Mouse (Mus musculus): ENCODE results near the gene Ndufv1. TPM values are rescaled to one million over a fixed set of nuclear protein-coding genes. Genes with fewer than 3 reads are reported as not detected.
"Not testable (repeated sequence)": the region's sequence is repeated elsewhere in the genome, so short reads cannot be mapped to it uniquely, and the experiment has no call there.

Gene Ndufv1
- polyA plus RNA-seq, 1 experiment = 145 TPM

- H3K4me3 ChIP-seq (ENCODE audit: control insufficient read depth, low read depth, low read length) = peak overlapping the region; percentile 41
- H3K36me3 ChIP-seq (ENCODE audit: control insufficient read depth, insufficient read depth, low read length) = no peaks in the 10 kb centered on the region
- peaks cover 9% of the 10 kb centered on the region for H3K4me1 ChIP-seq (ENCODE audit: control insufficient read depth, insufficient read depth, low read length)
- TF ChIP-seq POLR2A (IDR thresholded peaks at IDR 0.05; ENCODE audit: control insufficient read depth, low read depth, low read length) = no peak
- TF ChIP-seq CTCF (IDR thresholded peaks at IDR 0.05; ENCODE audit: control insufficient read depth, insufficient read depth, insufficient replicate concordance, low read depth, low read length) = no peak
- no peaks in the 10 kb centered on the region for H3K27me3 ChIP-seq (ENCODE audit: control insufficient read depth, insufficient read depth, low read length)
- no peak overlapping the region for H3K27ac ChIP-seq (ENCODE audit: control insufficient read depth, insufficient read depth, low read depth, low read length)
These were observed 31.7 kb downstream of the Ndufv1 start for GRCm38 (mm10) chr19:3980917-3981316.

GRCm38 (mm10) chr19:3980309-3980708 lies 32.3 kb downstream of the Ndufv1 start:
- peak overlapping the region; percentile 41 for H3K4me3 ChIP-seq (ENCODE audit: control insufficient read depth, low read depth, low read length)
- H3K36me3 ChIP-seq (ENCODE audit: control insufficient read depth, insufficient read depth, low read length) = no peaks in the 10 kb centered on the region
- H3K4me1 ChIP-seq (ENCODE audit: control insufficient read depth, insufficient read depth, low read length) = peaks cover 9% of the 10 kb centered on the region
- no peaks in the 10 kb centered on the region for H3K27me3 ChIP-seq (ENCODE audit: control insufficient read depth, insufficient read depth, low read length)
- TF ChIP-seq CTCF (IDR thresholded peaks at IDR 0.05; ENCODE audit: control insufficient read depth, insufficient read depth, insufficient replicate concordance, low read depth, low read length) (peak; percentile 47; the same call in 1 of the 2 replicates), POLR2A (IDR thresholded peaks at IDR 0.05; ENCODE audit: control insufficient read depth, low read depth, low read length) (no peak)
- no peak overlapping the region for H3K27ac ChIP-seq (ENCODE audit: control insufficient read depth, insufficient read depth, low read depth, low read length)

DNA sequence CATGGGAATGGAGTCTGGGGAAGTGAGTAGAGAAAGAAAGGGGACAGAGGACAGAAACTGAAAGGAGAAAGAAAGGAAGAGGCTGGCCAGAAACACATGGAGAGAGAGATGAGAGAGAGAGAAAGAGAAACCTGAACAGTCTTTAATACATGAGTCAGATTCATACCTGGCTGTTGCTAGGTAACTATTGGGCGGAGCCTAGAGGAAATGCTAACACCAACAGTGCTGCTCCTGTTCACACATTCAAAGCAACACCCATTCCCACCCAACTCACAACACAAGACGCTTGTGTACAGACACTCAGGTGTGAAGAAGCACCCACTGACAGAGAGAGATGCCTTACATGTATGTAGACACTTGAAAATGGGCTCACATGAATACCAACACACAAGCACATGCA lies 36.7 kb downstream of the Ndufv1 start:
- peaks cover 6% of the 10 kb centered on the region for H3K4me1 ChIP-seq (ENCODE audit: control insufficient read depth, insufficient read depth, low read length)
- no peak for TF ChIP-seq POLR2A (IDR thresholded peaks at IDR 0.05; ENCODE audit: control insufficient read depth, low read depth, low read length)
- no peak for TF ChIP-seq CTCF (IDR thresholded peaks at IDR 0.05; ENCODE audit: control insufficient read depth, insufficient read depth, insufficient replicate concordance, low read depth, low read length)
- H3K4me3 ChIP-seq (ENCODE audit: control insufficient read depth, low read depth, low read length) = no peak overlapping the region
- no peaks in the 10 kb centered on the region for H3K36me3 ChIP-seq (ENCODE audit: control insufficient read depth, insufficient read depth, low read length)
- no peak overlapping the region for H3K27ac ChIP-seq (ENCODE audit: control insufficient read depth, insufficient read depth, low read depth, low read length)
- no peaks in the 10 kb centered on the region for H3K27me3 ChIP-seq (ENCODE audit: control insufficient read depth, insufficient read depth, low read length)

DNA sequence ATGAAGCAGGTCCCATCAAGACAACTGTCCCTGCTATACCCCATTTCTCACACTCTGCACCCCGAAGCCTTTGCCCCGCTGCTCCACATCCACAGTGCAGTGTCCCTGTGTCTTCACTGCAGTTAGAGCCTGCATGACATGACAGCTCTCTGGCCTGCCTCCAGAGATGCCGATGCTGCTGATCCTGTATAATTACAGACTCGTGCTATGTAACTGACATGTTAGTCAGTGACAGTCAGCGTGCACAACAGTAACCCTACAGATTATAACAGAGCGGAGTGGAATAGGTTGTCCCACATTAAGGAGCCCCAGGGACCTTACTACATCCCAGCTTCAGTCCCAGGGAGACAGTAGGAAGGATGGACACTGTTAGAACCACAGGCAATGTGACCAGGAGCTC lies 38.0 kb downstream of the Ndufv1 start:
- H3K4me3 ChIP-seq (ENCODE audit: control insufficient read depth, low read depth, low read length); H3K36me3 ChIP-seq (ENCODE audit: control insufficient read depth, insufficient read depth, low read length); H3K4me1 ChIP-seq (ENCODE audit: control insufficient read depth, insufficient read depth, low read length); H3K27ac ChIP-seq (ENCODE audit: control insufficient read depth, insufficient read depth, low read depth, low read length); H3K27me3 ChIP-seq (ENCODE audit: control insufficient read depth, insufficient read depth, low read length): not testable (repeated sequence)

DNA sequence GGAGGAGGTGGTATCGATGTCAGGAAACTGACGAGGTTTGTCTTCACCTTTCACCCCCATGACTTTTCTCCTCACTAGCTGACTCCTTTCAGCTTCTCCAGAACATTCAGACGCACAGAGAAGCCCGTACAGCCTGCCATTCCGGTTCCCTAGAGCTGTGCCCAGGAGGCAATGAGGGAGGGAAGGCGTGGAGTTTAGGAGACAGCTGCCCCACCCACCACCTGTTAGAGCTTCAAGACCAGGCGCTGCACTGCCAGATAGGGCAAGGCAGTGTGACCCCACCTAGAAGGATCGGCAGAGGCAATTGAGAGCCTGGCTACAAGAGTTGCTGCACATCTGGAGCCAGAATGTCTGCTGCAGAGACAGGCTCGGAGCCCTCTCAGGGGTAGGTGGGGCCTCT lies 40.4 kb downstream of the Ndufv1 start, which contains the start of gene Aldh3b2:
Gene Aldh3b2, plus strand, starts transcription at position 100 of the 400 bp plus-strand sequence.
- H3K27me3 ChIP-seq (ENCODE audit: control insufficient read depth, insufficient read depth, low read length) = no peaks in the 10 kb centered on the region
- H3K27ac ChIP-seq (ENCODE audit: control insufficient read depth, insufficient read depth, low read depth, low read length) = no peak within 1 kb of the TSS
- H3K36me3 ChIP-seq (ENCODE audit: control insufficient read depth, insufficient read depth, low read length) = no peaks in the 10 kb centered on the region
- H3K4me3 ChIP-seq (ENCODE audit: control insufficient read depth, low read depth, low read length) = no peak within 1 kb of the TSS
- no peaks in the 10 kb centered on the region for H3K4me1 ChIP-seq (ENCODE audit: control insufficient read depth, insufficient read depth, low read length)
- TF ChIP-seq POLR2A (IDR thresholded peaks at IDR 0.05; ENCODE audit: control insufficient read depth, low read depth, low read length) (no peak), CTCF (IDR thresholded peaks at IDR 0.05; ENCODE audit: control insufficient read depth, insufficient read depth, insufficient replicate concordance, low read depth, low read length) (no peak)

GRCm38 (mm10) chr19:3967258-3967657 lies 45.3 kb downstream of the Ndufv1 start:
- Histone ChIP-seq H3K4me3 (ENCODE audit: control insufficient read depth, low read depth, low read length) (no peak overlapping the region), H3K27ac (ENCODE audit: control insufficient read depth, insufficient read depth, low read depth, low read length) (no peak overlapping the region), H3K4me1 (ENCODE audit: control insufficient read depth, insufficient read depth, low read length) (no peaks in the 10 kb centered on the region), H3K36me3 (ENCODE audit: control insufficient read depth, insufficient read depth, low read length) (no peaks in the 10 kb centered on the region), H3K27me3 (ENCODE audit: control insufficient read depth, insufficient read depth, low read length) (no peaks in the 10 kb centered on the region)
- TF ChIP-seq CTCF (IDR thresholded peaks at IDR 0.05; ENCODE audit: control insufficient read depth, insufficient read depth, insufficient replicate concordance, low read depth, low read length) = no peak
- TF ChIP-seq POLR2A (IDR thresholded peaks at IDR 0.05; ENCODE audit: control insufficient read depth, low read depth, low read length) = no peak

- no peak for TF ChIP-seq CTCF (IDR thresholded peaks at IDR 0.05; ENCODE audit: control insufficient read depth, insufficient read depth, insufficient replicate concordance, low read depth, low read length)
- TF ChIP-seq POLR2A (IDR thresholded peaks at IDR 0.05; ENCODE audit: control insufficient read depth, low read depth, low read length) = no peak
These were observed 46.1 kb downstream of the Ndufv1 start for GRCm38 (mm10) chr19:3966330-3967075.

More at GRCm38 (mm10) chr19:3966330-3967075, 46.1 kb downstream of the Ndufv1 start:
- Histone ChIP-seq H3K4me1 (ENCODE audit: control insufficient read depth, insufficient read depth, low read length) (no peaks in the 10 kb centered on the region), H3K27me3 (ENCODE audit: control insufficient read depth, insufficient read depth, low read length) (no peaks in the 10 kb centered on the region), H3K27ac (ENCODE audit: control insufficient read depth, insufficient read depth, low read depth, low read length) (no peak overlapping the region), H3K36me3 (ENCODE audit: control insufficient read depth, insufficient read depth, low read length) (no peaks in the 10 kb centered on the region), H3K4me3 (ENCODE audit: control insufficient read depth, low read depth, low read length) (peak overlapping the region; percentile 46; the same call in 1 of the 2 replicates)

Data from testis, adult 2 months (tissue).